Mouse (Mus musculus) C2C12 (cell line): ENCODE measurements around the gene Micu2.

Experiments used
- CTCF ChIP-seq: IDR thresholded peaks from one replicate; pipeline ENCODE4 v1.5.1; 2011; ENCODE audit not compliant: control insufficient read depth, insufficient read depth, insufficient read length
- MAX ChIP-seq: IDR thresholded peaks from one replicate; pipeline ENCODE4 v1.6.1; 2011; ENCODE audit warnings: mild to moderate bottlenecking, control low read depth
- MYOG ChIP-seq: IDR thresholded peaks from one replicate; pipeline ENCODE4 v1.6.1; 2011; ENCODE audit not compliant: control insufficient read depth, insufficient read length; ENCODE audit errors: extremely low read depth

DNA sequence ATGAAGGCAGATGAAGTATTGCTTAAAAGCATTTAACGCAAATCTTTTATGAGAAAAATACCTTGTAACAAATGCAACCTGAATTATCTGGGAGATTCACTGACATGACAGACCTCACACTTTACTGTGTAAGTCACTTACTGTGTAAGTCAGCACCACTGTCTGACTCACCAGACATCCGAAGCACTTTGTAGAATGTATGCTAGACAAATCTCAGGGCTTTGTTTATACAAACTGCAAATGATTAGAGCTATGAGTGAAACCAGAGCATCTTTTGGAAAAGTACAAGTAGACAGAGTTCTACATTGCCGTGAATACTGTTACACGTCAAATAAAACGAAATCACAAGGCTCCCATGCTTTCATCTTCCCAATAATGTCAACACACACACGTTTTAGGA, 23.4 kb downstream of the Micu2 start:
- TF ChIP-seq MYOG (no peak), CTCF (no peak), MAX (no peak)
